Mouse (Mus musculus) intestine, postnatal 0 days (tissue): ENCODE results near the gene 1700001K19Rik. TPM values are rescaled to one million over a fixed set of nuclear protein-coding genes. Genes with fewer than 3 reads are reported as not detected.
"Not testable (repeated sequence)": the region's sequence is repeated elsewhere in the genome, so short reads cannot be mapped to it uniquely, and the experiment has no call there.

Source experiments
- ATAC-seq: fragments of 200-750 bp; cut with Nextera tagmentation; 2 replicates; pipeline ENCODE4 v1.8.0; 2017; ENCODE audit warnings: mild to moderate bottlenecking, moderate TSS enrichment, moderate library complexity
- H3K27ac ChIP-seq: fragments of 300-500 bp; sonication (generic); 2 replicates; pipeline ENCODE4 v1.5.1; 2014; ENCODE audit warnings: mild to moderate bottlenecking, low read depth, low read length, moderate library complexity
- H3K27me3 ChIP-seq: fragments of 300-500 bp; sonication (generic); replicated peaks from 2 replicates; pipeline ENCODE4 v1.6.1; 2014; ENCODE audit warnings: low read length, mixed read lengths; ENCODE audit not compliant: control insufficient read depth, insufficient read depth
- H3K36me3 ChIP-seq: fragments of 300-500 bp; sonication (generic); 2 replicates; pipeline ENCODE4 v1.6.1; 2014; ENCODE audit warnings: mild to moderate bottlenecking, moderate library complexity; ENCODE audit not compliant: control insufficient read depth, insufficient read depth
- H3K4me1 ChIP-seq: fragments of 300-500 bp; sonication (generic); replicated peaks from 2 replicates; pipeline ENCODE4 v1.6.1; 2014; ENCODE audit warnings: antibody characterized with exemption, low read length, mixed read lengths; ENCODE audit not compliant: control insufficient read depth, insufficient read depth
- H3K4me2 ChIP-seq: fragments of 300-500 bp; sonication (generic); replicated peaks from 2 replicates; pipeline ENCODE4 v1.6.1; 2014; ENCODE audit warnings: low read depth, mild to moderate bottlenecking, moderate library complexity
- H3K4me3 ChIP-seq: fragments of 300-500 bp; sonication (generic); 2 replicates; pipeline ENCODE4 v1.5.1; 2014; ENCODE audit warnings: low read depth, low read length
- H3K9ac ChIP-seq: fragments of 300-500 bp; sonication (generic); 2 replicates; pipeline ENCODE4 v1.6.1; 2014; ENCODE audit warnings: mild to moderate bottlenecking, low read depth, low read length
- H3K9me3 ChIP-seq: fragments of 300-500 bp; sonication (generic); 2 replicates; pipeline ENCODE4 v1.6.1; 2016; ENCODE audit warnings: mixed run types; ENCODE audit not compliant: control insufficient read depth
- CTCF ChIP-seq: sonication (generic); IDR thresholded peaks from 2 replicates; pipeline ENCODE4 v1.5.1; 2016; ENCODE audit warnings: low read depth, mild to moderate bottlenecking, control low read depth, antibody characterized with exemption, moderate library complexity
- WGBS: fragments of 180-500 bp; shearing (Covaris S2); extraction: QIAGEN DNeasy Blood & Tissue Kit; methylation state at CpG from one replicate; pipeline ENCODE4 v1.1.7; 2014; 5-methylcytosine and 5-hydroxymethylcytosine counted together
- polyA plus RNA-seq: library from polyadenylated mRNA; unstranded; fragments of >200 nt; fragmentation: Nextera tagmentation; extraction: Ambion mirVana; gene quantifications from 2 replicates; pipeline ENCODE4 v1.2.1, GENCODE M21; 2015

Gene 1700001K19Rik
- polyA plus RNA-seq, 1 experiment from 2014 or later = not detected

GRCm38 (mm10) chr12:110698080-110698479, 15.7 kb upstream of the 1700001K19Rik start:
- WGBS = 86% methylated on average over 1 of the region's 1 CpGs
- no peaks in the 10 kb centered on the region for H3K9me3 ChIP-seq
- peaks cover 7% of the 10 kb centered on the region; the same call in 1 of the 2 replicates for H3K36me3 ChIP-seq
- H3K9ac ChIP-seq = no peak overlapping the region
- no peaks in the 10 kb centered on the region for H3K4me1 ChIP-seq
- H3K27ac ChIP-seq = no peak overlapping the region
- no peaks in the 10 kb centered on the region for H3K27me3 ChIP-seq
- no peak for TF ChIP-seq CTCF
- H3K4me2 ChIP-seq = no peak overlapping the region
- no peak for ATAC-seq
- H3K4me3 ChIP-seq = no peak overlapping the region

GRCm38 (mm10) chr12:110697457-110697856, 15.0 kb upstream of the 1700001K19Rik start:
- Histone ChIP-seq H3K9ac (no peak overlapping the region), H3K4me1 (no peaks in the 10 kb centered on the region), H3K9me3 (no peaks in the 10 kb centered on the region), H3K4me3 (no peak overlapping the region), H3K27ac (no peak overlapping the region), H3K4me2 (no peak overlapping the region), H3K27me3 (no peaks in the 10 kb centered on the region), H3K36me3 (peaks cover 12% of the 10 kb centered on the region; the same call in 1 of the 2 replicates)
- no peak for ATAC-seq
- TF ChIP-seq CTCF = no peak
- WGBS = 67% methylated on average over 5 of the region's 5 CpGs

GRCm38 (mm10) chr12:110696975-110697400, 14.6 kb upstream of the 1700001K19Rik start:
- Histone ChIP-seq H3K36me3 (peaks cover 12% of the 10 kb centered on the region), H3K27ac (no peak overlapping the region), H3K27me3 (no peaks in the 10 kb centered on the region), H3K4me3 (peak overlapping the region; percentile 100), H3K4me2 (peak overlapping the region; percentile 89), H3K9me3 (no peaks in the 10 kb centered on the region), H3K4me1 (no peaks in the 10 kb centered on the region), H3K9ac (peak overlapping the region; percentile 96)
- WGBS = 47% methylated on average over 9 of the region's 9 CpGs
- TF ChIP-seq CTCF = no peak
- no peak for ATAC-seq

- Histone ChIP-seq H3K36me3 (peaks cover 17% of the 10 kb centered on the region), H3K27ac (peak overlapping the region; percentile 88), H3K9ac (peak overlapping the region; percentile 96), H3K4me2 (peak overlapping the region; percentile 89), H3K4me1 (no peaks in the 10 kb centered on the region), H3K27me3 (no peaks in the 10 kb centered on the region), H3K9me3 (no peaks in the 10 kb centered on the region), H3K4me3 (peak overlapping the region; percentile 100)
- peak; percentile 95 for ATAC-seq
- no peak; the same call in 1 of the 2 replicates for TF ChIP-seq CTCF
- WGBS = under 1% methylated on average over 89 of the region's 89 CpGs
Observed at GRCm38 (mm10) chr12:110696173-110696974, 14.0 kb upstream of the 1700001K19Rik start.

GRCm38 (mm10) chr12:110695676-110696171, 13.3 kb upstream of the 1700001K19Rik start:
- H3K9ac ChIP-seq = peak overlapping the region; percentile 96
- peak overlapping the region; percentile 100 for H3K4me3 ChIP-seq
- H3K4me1 ChIP-seq = no peaks in the 10 kb centered on the region
- WGBS = under 1% methylated on average over 44 of the region's 55 CpGs
- no peaks in the 10 kb centered on the region for H3K9me3 ChIP-seq
- TF ChIP-seq CTCF = no peak
- H3K4me2 ChIP-seq = peak overlapping the region; percentile 89
- peaks cover 18% of the 10 kb centered on the region for H3K36me3 ChIP-seq
- peak; percentile 48 for ATAC-seq
- no peaks in the 10 kb centered on the region for H3K27me3 ChIP-seq
- H3K27ac ChIP-seq = peak overlapping the region; percentile 88

- not testable (repeated sequence) for H3K9ac ChIP-seq, H3K27ac ChIP-seq, H3K4me3 ChIP-seq, H3K4me2 ChIP-seq, H3K4me1 ChIP-seq, H3K9me3 ChIP-seq, ATAC-seq, H3K27me3 ChIP-seq
- H3K36me3 ChIP-seq = peaks cover 34% of the 10 kb centered on the region
- WGBS = 61% methylated on average over 5 of the region's 5 CpGs
Observed at GRCm38 (mm10) chr12:110693378-110693777, 11.0 kb upstream of the 1700001K19Rik start.
